Mouse (Mus musculus): ENCODE results near the gene Cyb5r1. TPM values are rescaled to one million over a fixed set of nuclear protein-coding genes. Genes with fewer than 3 reads are reported as not detected.
"Not testable (repeated sequence)": the region's sequence is repeated elsewhere in the genome, so short reads cannot be mapped to it uniquely, and the experiment has no call there.

The Cyb5r1 gene
- total RNA-seq, 2 experiments from 2014 or later = 15.9 TPM

GRCm38 (mm10) chr1:134408080-134408479 is 2.7 kb downstream of the Cyb5r1 start:
- DNase-seq (ENCODE audit: low spot score in 2 of 2) = no peak
- intact Hi-C loops (cut with DNase I) = no loop called here

DNA sequence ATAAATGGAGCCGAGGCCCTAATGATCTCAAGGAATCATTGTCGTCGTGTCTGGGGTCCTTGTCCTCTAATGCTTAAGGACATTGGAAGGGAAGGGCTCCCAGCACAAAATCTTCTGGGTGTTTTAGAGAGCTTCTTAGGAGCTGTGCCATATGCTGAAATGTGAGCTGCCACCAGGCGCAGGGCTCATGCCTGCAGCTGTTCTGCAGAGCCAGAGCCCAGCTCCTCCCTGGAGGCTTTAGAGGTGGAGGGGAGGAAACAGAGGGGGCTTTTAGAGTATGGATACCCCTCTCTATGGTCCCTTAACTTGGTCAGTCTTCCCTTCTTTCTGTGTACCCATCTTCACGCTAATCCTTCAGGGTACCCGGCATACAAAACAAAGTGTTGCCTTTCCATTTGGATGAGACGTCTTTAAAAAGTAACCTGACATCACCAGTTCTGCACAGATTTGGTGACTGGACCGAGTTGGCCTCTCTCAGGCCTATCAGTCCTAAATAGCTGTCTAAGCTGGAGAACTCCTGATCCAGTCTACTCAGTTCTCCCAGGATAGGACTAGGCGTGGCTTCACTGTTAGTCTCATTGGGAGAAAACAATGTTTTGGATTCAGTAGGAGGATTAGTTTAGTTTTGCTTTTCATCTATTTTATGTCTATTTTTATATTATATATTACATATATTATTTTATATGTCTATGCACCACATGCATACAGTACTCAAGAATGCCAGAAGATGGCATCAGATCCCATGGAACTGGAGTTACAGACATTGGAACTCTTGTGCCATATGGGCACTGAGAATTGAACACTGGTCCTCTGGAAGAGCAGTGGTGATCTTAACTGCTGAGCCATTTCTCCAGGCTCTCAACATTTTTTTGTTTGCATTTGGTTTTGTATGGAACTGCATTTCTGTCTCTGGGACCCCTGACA is 6.6 kb downstream of the Cyb5r1 start:
- intact Hi-C loops (cut with DNase I) = no loop called here
- no peak for DNase-seq (ENCODE audit: low spot score in 2 of 2)

DNA sequence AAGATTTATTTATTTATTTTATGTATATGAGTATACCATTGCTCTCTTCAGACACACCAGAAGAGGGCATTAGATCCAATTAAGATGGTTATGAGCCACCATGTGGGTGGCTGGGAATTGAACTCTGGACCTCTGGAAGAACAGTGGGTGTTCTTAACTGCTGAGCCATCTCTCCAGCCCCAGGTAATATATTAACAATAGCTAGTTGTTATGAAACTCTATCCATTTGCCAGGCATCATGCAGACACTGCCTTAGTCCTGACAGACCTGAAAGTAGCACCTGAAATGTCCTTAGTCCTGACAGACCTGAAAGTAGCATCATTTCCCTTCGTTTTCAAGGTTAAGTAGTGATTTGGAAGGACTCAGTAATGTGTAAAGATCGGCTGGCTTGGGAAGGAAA is 8.7 kb downstream of the Cyb5r1 start:
- intact Hi-C loops (cut with DNase I) = no loop called here
- DNase-seq (ENCODE audit: low spot score in 2 of 2) = no peak

DNA sequence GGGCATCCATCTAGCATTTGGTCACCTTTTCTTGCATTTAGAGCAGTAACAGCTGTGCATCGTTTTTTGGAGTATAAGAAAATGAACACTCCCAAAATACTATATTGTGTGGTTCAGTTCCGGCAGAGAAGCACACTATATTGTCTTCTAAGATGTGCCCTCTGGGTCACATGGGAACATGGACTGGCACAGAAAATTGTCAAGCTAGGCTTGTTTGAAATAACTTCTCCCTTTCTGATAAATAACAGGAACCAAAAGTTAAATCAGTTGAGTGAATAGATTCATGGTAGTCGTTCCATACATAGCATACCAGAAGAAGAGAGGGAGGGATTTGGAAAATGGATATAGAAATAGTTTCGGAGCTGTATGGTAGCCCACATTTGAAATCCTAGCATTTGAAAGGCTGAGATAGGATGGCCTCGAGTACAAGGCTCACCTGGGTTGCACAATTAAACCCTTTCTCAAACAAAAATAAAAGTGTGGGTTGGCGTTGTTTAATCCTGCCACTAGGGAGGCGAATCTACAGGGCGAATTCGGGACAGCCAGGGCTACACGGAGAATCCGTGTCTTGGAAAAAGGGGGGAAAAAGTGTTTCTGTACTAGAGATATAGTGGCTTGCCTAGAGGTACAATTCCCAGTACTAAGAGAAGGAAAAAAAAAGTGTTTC is 9.3 kb downstream of the Cyb5r1 start:
- intact Hi-C loops (cut with DNase I) = loop anchor here (5.0 kb wide), 1 partner anchor 52 kb away; the partner anchor contains the start of gene Tmem183a

DNA sequence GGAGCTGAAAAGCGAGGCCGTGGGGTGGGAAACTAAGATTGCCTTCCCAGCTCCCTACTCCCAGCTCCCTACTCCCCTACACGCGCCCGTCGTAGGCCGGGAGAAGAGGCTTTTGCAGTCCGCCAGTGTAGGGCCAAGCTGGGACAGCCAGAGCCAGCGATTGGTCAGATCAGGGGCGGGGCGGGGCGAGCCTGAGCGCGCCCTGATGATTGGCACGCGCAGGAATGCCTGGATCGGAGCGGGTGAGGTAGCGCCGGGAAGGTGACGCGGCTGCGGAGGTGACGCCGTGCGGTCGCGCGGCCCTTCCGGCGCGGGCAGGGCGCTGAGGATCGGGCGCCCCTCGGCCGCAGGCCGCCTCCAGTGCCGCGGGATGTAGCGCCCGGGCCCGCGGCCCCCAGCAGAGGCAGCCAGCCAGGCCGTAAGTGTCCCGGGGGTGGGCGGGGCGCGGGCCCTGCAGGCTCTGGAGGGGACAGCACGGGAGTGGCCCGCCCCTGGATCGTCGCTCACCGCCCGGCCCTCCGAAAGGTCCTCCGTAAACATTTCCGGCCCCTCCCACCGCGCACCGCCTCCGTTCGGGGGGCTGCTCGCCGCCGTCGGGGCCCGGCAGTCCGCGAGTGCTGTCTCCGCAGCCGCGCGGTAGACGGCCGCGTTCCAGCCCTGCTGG is 9.9 kb downstream of the Cyb5r1 start, which contains the start of gene Adipor1:
Gene Adipor1 (plus strand): TSS at position 211 of the 664 bp plus-strand sequence.
- intact Hi-C loops (cut with DNase I) = loop anchor here (5.0 kb wide), 1 partner anchor 53 kb away; the partner anchor contains the start of gene Tmem183a

More for the DNA sequence above, 9.3 kb downstream of the Cyb5r1 start:
- no peak for DNase-seq (ENCODE audit: low spot score in 2 of 2)

GRCm38 (mm10) chr1:134418414-134418975 is 13.1 kb downstream of the Cyb5r1 start:
- intact Hi-C loops (cut with DNase I) = loop anchor here (5.0 kb wide), 1 partner anchor 56 kb away; the partner anchor contains the start of gene Tmem183a
- no peak for DNase-seq (ENCODE audit: low spot score in 2 of 2)

More for the DNA sequence above, 9.9 kb downstream of the Cyb5r1 start, which contains the start of gene Adipor1:
- peak; percentile 98 for DNase-seq (ENCODE audit: low spot score in 2 of 2)

DNA sequence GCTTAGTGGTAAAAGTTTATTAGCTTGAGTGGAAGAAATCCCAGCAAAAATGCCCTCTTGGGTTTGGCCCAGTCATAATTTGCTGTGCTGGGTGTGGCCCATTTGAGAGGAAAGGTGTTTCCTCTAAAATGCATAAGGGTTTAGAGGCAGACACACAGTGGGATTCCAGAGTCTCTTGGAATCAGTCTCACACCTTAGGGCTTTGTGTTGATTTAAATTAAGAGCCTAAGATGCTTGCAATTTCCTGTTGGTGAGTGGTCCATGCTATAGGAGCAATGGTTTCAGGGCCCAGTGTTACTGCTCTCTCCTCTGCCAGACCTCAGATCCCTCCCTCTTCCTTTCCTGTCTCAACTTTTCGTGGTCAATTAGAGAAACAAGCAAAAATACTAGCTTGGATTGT is 13.8 kb downstream of the Cyb5r1 start:
- intact Hi-C loops (cut with DNase I) = loop anchor here (5.0 kb wide), 1 partner anchor 57 kb away; the partner anchor contains the start of gene Tmem183a
- DNase-seq (ENCODE audit: low spot score in 2 of 2) = no peak

DNA sequence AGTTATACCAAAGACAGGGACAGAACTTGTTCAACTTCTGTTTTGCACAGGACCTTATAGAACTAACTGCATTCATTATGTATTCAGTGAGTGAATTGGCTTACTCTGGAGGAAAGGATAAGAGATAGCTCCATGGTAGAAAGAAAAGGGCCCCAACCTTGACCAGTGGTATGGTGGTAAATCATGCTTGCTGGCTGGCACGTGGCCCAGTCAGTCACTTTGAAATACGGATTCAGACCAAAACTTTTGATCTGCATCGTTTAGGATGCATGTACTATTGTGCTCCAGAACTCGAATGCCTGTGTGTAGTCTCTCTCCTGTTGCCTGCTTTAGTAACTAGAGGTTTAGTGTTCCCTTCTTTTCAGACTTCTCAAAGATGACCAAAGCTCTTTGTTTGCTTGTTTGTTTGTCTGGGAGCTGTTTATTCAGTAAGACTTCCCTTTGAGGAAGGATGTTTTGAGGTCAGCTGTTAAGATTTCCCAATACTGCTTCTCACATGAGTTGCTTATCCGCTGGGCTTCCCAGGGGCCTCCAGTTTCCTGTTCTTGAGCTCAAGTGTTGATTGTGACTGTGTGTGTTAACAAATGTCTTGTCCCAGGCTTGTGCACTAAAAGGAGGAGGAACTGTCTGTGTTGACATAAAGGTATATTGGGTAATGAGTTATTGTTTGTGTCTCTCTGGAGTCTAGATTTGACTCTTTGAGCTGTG is 14.5 kb downstream of the Cyb5r1 start:
- intact Hi-C loops (cut with DNase I) = loop anchor here (5.0 kb wide), 1 partner anchor 58 kb away; the partner anchor contains the start of gene Tmem183a
- DNase-seq (ENCODE audit: low spot score in 2 of 2) = peak in 1 of 2 experiments; percentile 24

- intact Hi-C loops (cut with DNase I) = no loop called here
These were observed 18.6 kb downstream of the Cyb5r1 start for GRCm38 (mm10) chr1:134423911-134424310.

DNA sequence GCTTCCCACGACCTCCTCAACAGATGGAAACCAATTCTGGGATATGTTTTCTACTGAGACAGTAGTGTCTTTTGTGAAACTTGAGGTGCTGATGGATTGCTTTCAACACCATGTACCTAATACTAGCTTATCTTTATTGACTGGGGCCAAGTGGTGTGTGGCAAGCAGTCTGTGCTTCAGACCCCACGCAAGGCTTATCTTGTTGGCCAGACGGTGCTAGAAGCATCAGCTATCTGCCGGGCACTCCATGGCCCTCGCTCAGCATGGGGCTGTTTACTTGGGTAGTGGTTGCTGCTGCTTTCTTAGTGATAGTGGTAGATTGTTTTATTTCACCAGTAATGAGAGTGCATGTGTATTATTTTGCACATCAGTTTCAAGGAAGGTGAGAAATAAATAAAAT is 20.9 kb downstream of the Cyb5r1 start:
- intact Hi-C loops (cut with DNase I) = no loop called here
- DNase-seq (ENCODE audit: low spot score in 2 of 2) = no peak

More at GRCm38 (mm10) chr1:134423911-134424310, 18.6 kb downstream of the Cyb5r1 start:
- no peak for DNase-seq (ENCODE audit: low spot score in 2 of 2)

GRCm38 (mm10) chr1:134433002-134433401 is 27.6 kb downstream of the Cyb5r1 start:
- no peak for DNase-seq (ENCODE audit: low spot score in 2 of 2)
- intact Hi-C loops (cut with DNase I) = no loop called here

DNA sequence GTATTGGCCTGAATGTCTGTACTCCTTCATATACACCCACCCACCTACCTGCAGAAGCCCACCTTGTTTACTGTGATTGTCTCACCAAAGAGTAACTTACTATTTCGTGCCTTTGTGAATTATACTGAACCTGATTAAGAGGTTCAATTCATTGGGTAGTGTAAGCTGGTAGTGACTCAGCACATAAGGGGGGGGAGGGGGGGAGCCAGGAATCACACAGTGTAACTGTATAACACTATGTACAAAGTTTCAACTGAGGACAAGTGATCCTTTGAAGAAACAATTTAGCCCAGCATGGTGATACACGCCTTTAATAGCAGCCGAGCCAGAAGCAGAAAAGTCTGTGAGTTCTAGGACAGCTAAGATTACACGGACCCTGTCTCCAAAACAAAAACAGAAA is 28.1 kb downstream of the Cyb5r1 start:
- no peak for DNase-seq (ENCODE audit: low spot score in 2 of 2)
- intact Hi-C loops (cut with DNase I) = no loop called here

DNA sequence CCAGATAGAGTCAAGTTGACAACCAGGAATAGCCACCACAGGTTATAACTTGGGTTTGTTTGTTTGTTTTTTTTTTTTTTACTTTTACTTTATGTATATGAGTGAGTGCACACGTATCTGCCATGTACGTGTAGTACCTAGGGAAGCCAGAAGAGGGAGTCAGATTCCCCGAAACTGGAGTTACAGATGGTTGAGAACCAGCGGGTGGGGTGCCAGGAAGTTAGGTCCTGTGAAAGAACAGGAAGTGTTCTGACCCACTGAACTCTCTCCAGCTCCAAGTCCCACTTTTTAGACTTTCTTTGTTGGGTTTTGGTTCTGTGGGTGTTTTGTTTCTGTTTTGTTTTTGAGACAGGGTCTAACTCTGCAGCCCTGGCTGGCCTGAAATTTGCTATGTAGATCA is 30.1 kb downstream of the Cyb5r1 start:
- intact Hi-C loops (cut with DNase I) = no loop called here
- DNase-seq (ENCODE audit: low spot score in 2 of 2) = no peak

DNA sequence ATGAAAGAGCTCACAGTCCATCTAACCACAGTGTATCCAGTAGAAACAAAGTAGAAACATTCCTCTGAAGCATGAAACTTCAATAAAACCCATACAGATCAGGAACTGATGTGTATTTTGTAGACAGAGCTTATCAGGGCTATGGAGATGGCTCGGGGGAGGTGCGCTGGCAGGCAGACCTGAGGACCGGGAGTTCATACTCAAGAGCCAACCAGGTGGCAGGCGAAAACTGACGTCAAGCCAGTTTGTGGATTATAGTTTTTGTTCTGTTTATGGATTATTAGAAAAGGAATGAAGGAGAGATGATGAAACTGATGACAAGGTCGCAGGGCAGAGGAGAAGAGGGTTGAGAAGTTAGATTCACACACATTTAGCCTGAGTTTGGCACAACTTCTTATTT is 35.1 kb downstream of the Cyb5r1 start:
- intact Hi-C loops (cut with DNase I) = no loop called here
- no peak for DNase-seq (ENCODE audit: low spot score in 2 of 2)

DNA sequence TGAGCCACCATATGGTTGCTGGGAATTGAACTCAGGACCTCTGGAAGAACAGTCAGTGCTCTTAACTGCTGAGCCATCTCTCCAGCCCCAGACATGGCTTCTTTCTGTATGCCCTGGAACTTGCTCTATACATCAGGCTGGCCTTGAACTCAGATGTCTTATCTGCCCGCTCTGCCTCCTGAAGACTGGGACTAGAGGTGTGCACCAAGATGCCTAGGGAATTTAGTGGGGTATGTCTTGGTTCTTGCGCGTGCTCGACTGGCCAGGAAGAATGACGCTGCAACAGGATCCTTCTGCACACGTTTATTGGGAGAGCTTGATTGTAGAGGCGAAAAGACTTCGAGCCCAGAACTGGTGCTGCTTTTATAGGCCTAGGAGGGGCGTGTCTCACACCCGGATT is 36.4 kb downstream of the Cyb5r1 start:
- intact Hi-C loops (cut with DNase I) = not testable (repeated sequence)

GRCm38 (mm10) chr1:134442394-134442793 is 37.0 kb downstream of the Cyb5r1 start:
- DNase-seq (ENCODE audit: low spot score in 2 of 2) = no peak
- intact Hi-C loops (cut with DNase I) = no loop called here

More for the DNA sequence above, 36.4 kb downstream of the Cyb5r1 start:
- DNase-seq (ENCODE audit: low spot score in 2 of 2) = not testable (repeated sequence)

GRCm38 (mm10) chr1:134443288-134443687 is 37.9 kb downstream of the Cyb5r1 start:
- intact Hi-C loops (cut with DNase I); DNase-seq (ENCODE audit: low spot score in 2 of 2): not testable (repeated sequence)

- no peak for DNase-seq (ENCODE audit: low spot score in 2 of 2)
- intact Hi-C loops (cut with DNase I) = no loop called here
These were observed 40.1 kb downstream of the Cyb5r1 start for GRCm38 (mm10) chr1:134445418-134445817.

Measured in left cerebral cortex, postnatal 14 days (tissue).